Mouse (Mus musculus) heart, embryonic 14.5 days (tissue): ENCODE results near the gene Ercc4. TPM values are rescaled to one million over a fixed set of nuclear protein-coding genes. Genes with fewer than 3 reads are reported as not detected.

ENCODE experiments used
- ATAC-seq: fragments of 200-750 bp; cut with Nextera tagmentation; 2 replicates; pipeline ENCODE4 v1.8.0; 2017; ENCODE audit warnings: low read depth, moderate TSS enrichment; ENCODE audit not compliant: insufficient number of reproducible peaks, insufficient read depth, low FRiP score
- H3K27ac ChIP-seq, 2 experiments: fragments of 200-500 bp in 1 of 2; fragments of 300-500 bp in 1 of 2; sonication (generic) in 1 of 2; replicated peaks in 1 of 2; 2 replicates each; pipeline ENCODE4 v1.5.1; 2012 to 2014; ENCODE audit warnings: low read depth in 2 of 2, low read length in 2 of 2, control low read depth in 1 of 2, mild to moderate bottlenecking in 1 of 2, mixed read lengths in 1 of 2; ENCODE audit not compliant: control insufficient read depth in 1 of 2, insufficient read depth in 1 of 2
- H3K27me3 ChIP-seq: fragments of 300-500 bp; sonication (generic); 2 replicates; pipeline ENCODE4 v1.6.1; 2014; ENCODE audit warnings: mild to moderate bottlenecking, low read length, control low read depth; ENCODE audit not compliant: control insufficient read depth, insufficient read depth
- H3K36me3 ChIP-seq: fragments of 300-500 bp; sonication (generic); 2 replicates; pipeline ENCODE4 v1.6.1; 2014; ENCODE audit warnings: mild to moderate bottlenecking, control low read depth, low read length, mixed read lengths; ENCODE audit not compliant: control insufficient read depth, insufficient read depth
- H3K4me1 ChIP-seq, 2 experiments: fragments of 200-500 bp in 1 of 2; fragments of 300-500 bp in 1 of 2; sonication (generic) in 1 of 2; 2 replicates each; pipeline ENCODE4 v1.6.1; 2012 to 2014; ENCODE audit warnings: low read length in 2 of 2, control low read depth in 1 of 2, mixed read lengths in 1 of 2; ENCODE audit not compliant: control insufficient read depth in 2 of 2, insufficient read depth in 2 of 2
- H3K4me2 ChIP-seq: fragments of 300-500 bp; sonication (generic); 2 replicates; pipeline ENCODE4 v1.6.1; 2014; ENCODE audit warnings: mild to moderate bottlenecking, low read length
- H3K4me3 ChIP-seq, 2 experiments: fragments of 200-500 bp in 1 of 2; fragments of 300-500 bp in 1 of 2; sonication (generic) in 1 of 2; 2 replicates each; pipeline ENCODE4 v1.5.1; 2012 to 2014; ENCODE audit warnings: low read length in 2 of 2, mild to moderate bottlenecking in 2 of 2, control low read depth in 1 of 2, low read depth in 1 of 2, moderate library complexity in 1 of 2; ENCODE audit not compliant: control insufficient read depth in 1 of 2, insufficient read depth in 1 of 2
- H3K9ac ChIP-seq: fragments of 300-500 bp; sonication (generic); 2 replicates; pipeline ENCODE4 v1.6.1; 2014; ENCODE audit warnings: mild to moderate bottlenecking, low read length
- H3K9me3 ChIP-seq: fragments of 300-500 bp; sonication (generic); 2 replicates; pipeline ENCODE4 v1.6.1; 2016; ENCODE audit warnings: low read length, control low read depth; ENCODE audit not compliant: control insufficient read depth
- WGBS: fragments of 180-500 bp; shearing (Covaris S2); extraction: QIAGEN DNeasy Blood & Tissue Kit; methylation state at CpG from one replicate; pipeline ENCODE4 v1.1.7; 2014; 5-methylcytosine and 5-hydroxymethylcytosine counted together
- polyA plus RNA-seq: library from polyadenylated mRNA; unstranded; fragments of >200 nt; fragmentation: Nextera tagmentation; extraction: Ambion mirVana; gene quantifications from 2 replicates; pipeline ENCODE4 v1.2.1, GENCODE M21; 2014

Ercc4 gene
- polyA plus RNA-seq, 1 experiment from 2014 or later: 11.1 TPM

GRCm38 (mm10) chr16:13158906-13159889 is 49.7 kb downstream of the Ercc4 start:
- H3K9ac ChIP-seq: no peak overlapping the region; the same call in 1 of the 2 replicates
- peak; percentile 27 for ATAC-seq
- H3K4me1 ChIP-seq: peaks cover 6 to 18% of the 10 kb centered on the region in 2 experiments; a peak in 3 of 4 replicates
- 28% methylated on average over 13 of the region's 13 CpGs for WGBS
- no peaks in the 10 kb centered on the region for H3K36me3 ChIP-seq
- H3K4me2 ChIP-seq: peak overlapping the region; percentile 66
- no peaks in the 10 kb centered on the region for H3K9me3 ChIP-seq
- no peak overlapping the region for H3K4me3 ChIP-seq
- no peak overlapping the region for H3K27ac ChIP-seq
- no peaks in the 10 kb centered on the region for H3K27me3 ChIP-seq

- H3K27ac ChIP-seq: peak overlapping the region in 1 of 2 experiments; percentile 14; a peak in 1 of 4 replicates
- peak; percentile 94 for ATAC-seq
- H3K9ac ChIP-seq: peak overlapping the region; percentile 59; the same call in 1 of the 2 replicates
- H3K36me3 ChIP-seq: no peaks in the 10 kb centered on the region
- H3K4me1 ChIP-seq: peaks cover 6 to 18% of the 10 kb centered on the region in 2 experiments; a peak in 3 of 4 replicates
- no peaks in the 10 kb centered on the region for H3K9me3 ChIP-seq
- peak overlapping the region; percentile 33 to 39 for H3K4me3 ChIP-seq
- 4% methylated on average over 29 of the region's 29 CpGs for WGBS
- H3K27me3 ChIP-seq: no peaks in the 10 kb centered on the region
- H3K4me2 ChIP-seq: peak overlapping the region; percentile 66
These were observed 50.6 kb downstream of the Ercc4 start for GRCm38 (mm10) chr16:13159927-13160644.

GRCm38 (mm10) chr16:13161516-13161915 is 52.0 kb downstream of the Ercc4 start:
- no peak for ATAC-seq
- Histone ChIP-seq H3K4me3 (no peak overlapping the region), H3K27me3 (no peaks in the 10 kb centered on the region), H3K27ac (no peak overlapping the region), H3K9me3 (no peaks in the 10 kb centered on the region), H3K9ac (no peak overlapping the region), H3K36me3 (no peaks in the 10 kb centered on the region), H3K4me2 (no peak overlapping the region), H3K4me1 (peaks cover 6 to 18% of the 10 kb centered on the region in 2 experiments; a peak in 3 of 4 replicates)
- 84% methylated on average over 5 of the region's 5 CpGs for WGBS

- ATAC-seq: no peak
- no peak overlapping the region for H3K4me2 ChIP-seq
- H3K9me3 ChIP-seq: peaks cover 10% of the 10 kb centered on the region; the same call in 1 of the 2 replicates
- H3K36me3 ChIP-seq: no peaks in the 10 kb centered on the region
- no peaks in the 10 kb centered on the region for H3K4me1 ChIP-seq
- no peak overlapping the region for H3K4me3 ChIP-seq
- WGBS: 72% methylated on average over 3 of the region's 3 CpGs
- H3K27me3 ChIP-seq: no peaks in the 10 kb centered on the region
- H3K27ac ChIP-seq: no peak overlapping the region
- H3K9ac ChIP-seq: no peak overlapping the region
These were observed 58.2 kb downstream of the Ercc4 start for GRCm38 (mm10) chr16:13167731-13168130.

- Histone ChIP-seq H3K27ac (no peak overlapping the region), H3K9ac (no peak overlapping the region), H3K9me3 (no peaks in the 10 kb centered on the region), H3K4me2 (no peak overlapping the region), H3K4me1 (no peaks in the 10 kb centered on the region), H3K27me3 (no peaks in the 10 kb centered on the region), H3K4me3 (no peak overlapping the region), H3K36me3 (no peaks in the 10 kb centered on the region)
- WGBS: 86% methylated on average over 5 of the region's 5 CpGs
- ATAC-seq: no peak
These were observed 63.7 kb downstream of the Ercc4 start for GRCm38 (mm10) chr16:13173055-13173742.

GRCm38 (mm10) chr16:13182526-13182925 is 73.0 kb downstream of the Ercc4 start:
- H3K4me2 ChIP-seq: no peak overlapping the region
- H3K27ac ChIP-seq: no peak overlapping the region
- H3K27me3 ChIP-seq: no peaks in the 10 kb centered on the region
- peaks cover 14% of the 10 kb centered on the region; the same call in 1 of the 2 replicates for H3K9me3 ChIP-seq
- no peaks in the 10 kb centered on the region for H3K4me1 ChIP-seq
- no peak overlapping the region for H3K9ac ChIP-seq
- no peak overlapping the region for H3K4me3 ChIP-seq
- no peak for ATAC-seq
- WGBS: 92% methylated on average over 5 of the region's 5 CpGs
- H3K36me3 ChIP-seq: no peaks in the 10 kb centered on the region

- H3K36me3 ChIP-seq: no peaks in the 10 kb centered on the region
- H3K9ac ChIP-seq: no peak overlapping the region
- no peak overlapping the region for H3K4me3 ChIP-seq
- WGBS: 75% methylated on average over 4 of the region's 4 CpGs
- H3K27ac ChIP-seq: no peak overlapping the region
- no peak overlapping the region for H3K4me2 ChIP-seq
- H3K9me3 ChIP-seq: peaks cover 14% of the 10 kb centered on the region; the same call in 1 of the 2 replicates
- ATAC-seq: no peak
- no peaks in the 10 kb centered on the region for H3K27me3 ChIP-seq
- H3K4me1 ChIP-seq: peaks cover 0 to under 1% of the 10 kb centered on the region in 2 experiments; a peak in 2 of 4 replicates
These were observed 73.8 kb downstream of the Ercc4 start for GRCm38 (mm10) chr16:13183182-13183742.
